Mouse (Mus musculus): ENCODE data around the gene Spg20.
A peak's percentile ranks its signal among the peaks of the same experiment; 100 is the strongest.

Spg20 gene

DNA sequence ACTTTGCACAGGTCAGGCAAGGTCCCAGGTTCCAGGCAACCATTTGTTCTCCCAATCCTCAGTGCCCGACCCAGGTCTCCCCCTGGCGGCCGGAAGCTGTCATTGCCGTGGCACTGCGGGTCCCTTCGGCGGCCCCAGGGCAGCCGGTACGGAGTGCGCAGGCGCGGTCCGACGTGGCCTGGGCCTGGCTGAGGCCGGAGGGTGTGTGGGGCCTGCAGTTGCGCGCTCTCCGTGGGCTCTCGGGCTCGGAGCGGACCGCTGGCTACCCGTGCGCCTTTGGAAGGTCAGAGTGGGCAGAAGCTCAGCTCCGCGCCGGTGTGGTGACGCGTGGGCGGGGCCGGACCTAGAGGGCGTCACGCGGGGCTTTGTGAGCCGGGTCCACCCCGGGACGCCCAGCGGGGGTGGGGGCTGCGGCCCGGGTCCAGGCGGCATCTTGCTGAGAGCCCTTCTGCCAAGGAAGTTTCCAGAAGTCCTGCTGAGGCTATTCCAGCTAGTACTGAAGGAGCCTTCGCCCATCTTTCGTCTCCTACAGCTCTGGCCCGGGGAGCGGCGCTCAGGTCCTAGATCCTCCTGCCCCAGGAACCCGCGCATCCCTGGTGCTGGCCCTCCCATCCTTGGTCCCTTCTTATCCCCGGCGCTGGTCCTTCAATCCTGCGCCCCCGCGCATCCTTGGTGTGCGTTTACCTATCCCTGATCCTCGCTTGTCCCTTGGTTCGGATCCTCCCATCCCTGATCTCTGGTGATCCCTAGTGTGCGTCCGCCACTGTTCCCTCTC is at the start of gene Spg20:
Gene Spg20, plus strand, starts transcription at position 174 of the 775 bp plus-strand sequence.
- DNase-seq (ENCODE audit: low read depth in 1 of 2, low spot score in 2 of 2) = peak; percentile 87 to 91

DNA sequence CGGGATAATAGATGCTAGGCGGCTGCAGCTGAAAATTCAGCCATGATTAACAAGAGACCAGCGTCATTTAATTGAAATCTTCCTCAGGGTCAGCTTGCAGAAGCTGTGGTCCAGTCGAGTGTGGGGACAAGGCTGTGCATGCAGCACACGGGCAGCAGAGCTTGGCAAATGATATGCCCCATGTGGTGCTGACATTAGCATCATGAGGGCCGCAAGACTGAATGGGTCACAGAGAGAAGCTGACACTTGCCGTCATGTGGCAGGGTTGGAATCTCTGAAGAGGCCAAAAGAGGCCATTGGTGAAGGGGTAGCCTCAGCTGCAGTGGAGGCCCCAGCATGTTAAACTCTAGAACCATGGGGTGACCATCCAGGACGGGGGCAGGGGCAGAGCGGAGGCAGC is 49.3 kb upstream of the Spg20 start:
- no peak for DNase-seq (ENCODE audit: low read depth in 1 of 2, low spot score in 2 of 2)

DNA sequence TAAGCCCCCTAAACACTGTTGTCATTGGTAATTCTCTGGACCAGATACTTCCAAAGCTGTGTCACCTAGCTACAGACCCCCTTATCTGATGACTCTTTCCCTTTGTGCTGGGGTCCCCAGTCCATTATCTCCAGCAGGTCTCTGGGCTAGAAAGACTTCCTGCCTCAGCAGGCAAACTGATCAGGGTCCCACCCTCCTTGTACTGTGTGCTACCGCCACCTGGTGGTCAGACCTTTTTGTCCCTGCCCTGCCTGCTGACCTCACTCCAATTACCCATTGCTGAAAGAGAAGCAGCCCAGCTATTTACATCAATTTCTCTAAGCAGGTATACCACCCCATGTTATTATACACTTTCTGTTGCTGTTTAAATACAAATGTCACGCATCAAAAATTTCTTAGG is 47.5 kb upstream of the Spg20 start:
- no peak for DNase-seq (ENCODE audit: low read depth in 1 of 2, low spot score in 2 of 2)

DNA sequence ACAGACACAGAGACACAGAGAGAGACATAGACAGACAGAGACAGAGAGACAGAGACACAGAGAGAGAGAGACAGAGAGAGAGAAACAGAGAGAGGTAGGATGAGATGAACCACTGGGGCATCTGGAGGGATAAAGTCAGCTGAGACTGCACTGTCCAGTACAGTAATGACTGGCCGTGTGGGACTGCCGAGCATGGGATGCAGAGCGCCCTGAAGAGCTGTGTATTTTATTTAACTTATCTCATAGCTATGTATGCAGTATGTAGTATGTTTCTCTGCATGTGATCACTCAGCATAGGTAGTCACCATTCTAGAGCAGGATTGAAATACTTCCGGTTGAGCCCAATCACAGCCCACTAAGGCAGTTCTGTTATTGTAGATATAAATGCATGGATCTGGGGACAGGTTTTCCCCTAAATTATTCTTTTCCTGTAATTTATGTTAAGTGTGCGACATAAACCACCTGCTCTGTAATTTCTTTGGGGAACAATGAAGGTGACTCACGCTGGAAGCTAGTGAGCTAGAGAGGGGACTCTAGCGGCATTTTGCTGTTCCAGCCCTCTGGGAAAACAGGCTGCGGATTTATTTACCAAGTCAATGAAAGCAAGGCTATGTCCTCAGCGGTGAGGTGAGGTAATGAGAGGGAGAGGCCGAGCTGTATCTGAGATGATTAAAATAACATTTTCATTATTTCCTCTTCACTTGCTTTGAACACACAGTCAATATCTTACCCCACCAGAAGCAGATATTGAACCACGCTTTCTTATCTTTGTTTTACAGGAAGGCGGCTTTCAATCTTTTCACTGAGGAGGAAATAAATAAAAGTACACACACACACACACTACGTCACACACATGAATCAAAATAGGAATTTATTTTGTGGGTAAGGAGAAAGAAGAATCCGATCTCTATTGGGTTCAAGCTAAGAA is 45.9 kb upstream of the Spg20 start:
- DNase-seq (ENCODE audit: low read depth in 1 of 2, low spot score in 2 of 2) = no peak

DNA sequence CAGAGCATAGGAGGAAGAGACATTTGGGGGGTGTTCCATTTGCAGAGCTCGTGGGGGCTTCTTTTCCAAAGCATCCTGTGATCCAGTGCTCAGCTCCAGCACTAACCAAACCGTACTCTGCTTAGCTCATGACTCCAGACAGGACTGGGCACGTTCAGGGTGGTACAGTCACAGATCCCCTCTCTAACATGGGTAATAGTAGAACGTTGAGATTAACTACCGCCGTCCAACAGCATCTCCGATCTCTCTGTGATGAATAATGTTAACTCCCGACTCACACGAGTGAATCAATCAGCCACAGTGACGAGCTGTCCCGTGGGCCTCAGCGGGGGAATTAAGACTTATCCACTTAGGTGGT is 45.3 kb upstream of the Spg20 start:
- DNase-seq (ENCODE audit: low read depth in 1 of 2, low spot score in 2 of 2) = no peak

DNA sequence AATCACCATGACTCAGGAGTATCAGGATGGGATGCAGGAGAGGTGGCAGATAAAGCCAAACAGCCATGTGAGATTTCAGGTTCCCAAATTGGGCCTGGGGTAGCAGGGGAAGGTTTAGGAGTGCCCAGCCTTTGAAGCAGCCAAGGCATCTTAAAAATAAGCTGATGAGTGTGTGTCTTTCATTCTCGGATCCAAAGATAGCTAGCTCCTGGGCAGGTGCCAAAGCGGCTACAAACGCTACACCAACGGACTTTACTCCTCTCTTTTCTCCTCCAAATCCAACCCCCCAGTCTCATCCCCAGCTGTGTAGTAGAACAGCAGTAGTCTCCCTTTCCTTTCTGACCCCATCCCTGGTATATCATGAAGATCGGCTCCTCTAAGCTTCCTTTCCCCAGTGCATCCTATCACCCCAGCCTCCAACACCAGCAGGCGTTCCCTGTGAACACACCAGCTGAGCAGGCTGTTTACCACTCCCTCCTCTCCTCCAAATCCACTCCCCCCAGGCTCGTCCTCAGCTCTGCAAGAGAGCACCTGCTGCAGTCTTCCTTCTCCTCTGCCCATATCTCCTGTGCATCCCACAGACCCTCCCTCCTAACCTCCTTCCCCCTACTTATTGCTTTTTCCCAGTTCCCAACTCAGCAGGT is 44.0 kb upstream of the Spg20 start:
- DNase-seq (ENCODE audit: low read depth in 1 of 2, low spot score in 2 of 2) = no peak

DNA sequence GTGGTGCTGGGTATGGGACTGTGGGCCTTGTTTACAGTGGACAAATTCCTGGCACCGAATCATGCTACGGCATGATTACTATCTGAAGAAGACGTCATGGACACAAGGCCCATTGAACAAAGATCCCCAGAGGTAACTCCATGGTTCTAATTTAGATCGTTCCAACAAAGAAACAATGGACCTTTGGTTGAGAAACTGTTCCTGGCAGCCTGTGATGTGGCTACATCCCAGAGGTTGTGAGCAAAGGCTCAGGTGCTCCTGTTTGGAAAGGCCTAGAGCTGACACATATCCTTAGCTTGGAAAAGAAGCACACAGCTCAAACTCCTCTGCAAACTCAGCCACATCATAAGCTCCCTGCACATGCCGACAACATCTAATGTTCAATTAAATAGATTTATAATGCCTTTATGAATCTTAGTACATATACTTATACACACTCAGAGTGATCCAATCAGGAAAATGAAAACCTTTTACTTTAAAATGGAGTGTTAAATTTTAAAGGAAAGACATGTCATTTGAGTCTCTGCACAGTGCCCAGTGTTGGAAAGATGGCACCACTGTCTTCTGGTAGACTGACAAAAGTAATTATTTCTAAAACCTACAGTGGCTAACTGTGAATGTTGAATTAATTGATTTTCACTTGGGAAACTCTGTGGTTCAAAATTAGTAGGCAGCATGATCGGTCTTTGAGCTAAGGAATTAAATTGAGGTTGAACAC is 37.2 kb upstream of the Spg20 start:
- DNase-seq (ENCODE audit: low read depth in 1 of 2, low spot score in 2 of 2) = no peak

DNA sequence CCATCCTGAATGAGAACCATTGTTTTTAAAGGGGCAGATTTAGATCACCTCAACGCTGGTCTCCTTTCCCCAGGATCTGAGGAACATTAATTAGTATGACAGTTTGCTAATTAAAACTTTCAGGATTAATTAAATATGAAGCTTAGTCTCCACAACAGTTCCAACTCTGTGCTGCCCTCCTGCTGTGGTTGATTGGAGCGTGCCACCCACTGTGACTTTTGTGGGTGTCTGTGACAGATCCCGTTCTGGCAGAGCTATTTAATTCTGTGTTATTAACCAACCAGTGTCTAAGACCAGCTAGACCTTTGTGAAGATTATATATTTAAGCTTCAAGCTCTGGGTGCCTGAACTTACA is 36.6 kb upstream of the Spg20 start:
- DNase-seq (ENCODE audit: low read depth in 1 of 2, low spot score in 2 of 2) = no peak

DNA sequence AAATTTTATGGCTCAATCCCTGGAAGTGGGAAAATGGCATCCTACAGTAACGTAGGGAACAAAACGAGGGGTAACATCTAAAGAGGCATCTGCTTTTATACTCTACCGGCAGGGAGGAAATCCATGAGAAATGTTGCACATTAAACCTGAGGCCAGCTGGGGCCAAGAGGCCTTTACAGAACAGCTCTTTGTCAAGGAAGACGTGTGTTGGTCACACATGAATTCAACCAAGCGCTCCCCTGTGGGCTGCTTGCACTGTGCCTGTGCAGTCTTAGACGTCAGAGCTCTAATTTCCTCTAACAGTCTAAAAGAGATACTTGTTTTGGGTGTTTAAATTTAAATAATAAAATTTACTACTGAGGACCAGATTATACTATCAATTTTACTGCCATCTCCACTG is 33.7 kb upstream of the Spg20 start:
- no peak for DNase-seq (ENCODE audit: low read depth in 1 of 2, low spot score in 2 of 2)

DNA sequence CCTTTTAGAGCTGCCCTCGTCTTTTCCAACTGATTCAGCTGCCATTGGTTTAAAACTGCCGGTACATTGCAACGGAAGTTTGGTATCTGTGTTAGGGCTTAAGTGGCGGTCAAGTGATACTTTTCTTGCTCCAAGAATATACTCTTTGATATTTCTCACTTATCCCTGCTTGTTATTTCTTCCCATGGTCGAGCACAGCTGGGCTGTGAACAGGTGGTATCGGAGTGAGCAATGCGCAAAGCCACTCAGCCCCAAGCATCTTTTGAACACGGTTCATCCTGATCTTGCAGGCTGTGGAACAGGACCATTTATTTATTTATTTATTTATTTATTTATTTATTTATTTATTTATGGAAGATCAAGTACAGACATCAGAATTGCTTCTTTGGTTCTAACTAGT is 32.3 kb upstream of the Spg20 start:
- DNase-seq (ENCODE audit: low read depth in 1 of 2, low spot score in 2 of 2) = no peak

DNA sequence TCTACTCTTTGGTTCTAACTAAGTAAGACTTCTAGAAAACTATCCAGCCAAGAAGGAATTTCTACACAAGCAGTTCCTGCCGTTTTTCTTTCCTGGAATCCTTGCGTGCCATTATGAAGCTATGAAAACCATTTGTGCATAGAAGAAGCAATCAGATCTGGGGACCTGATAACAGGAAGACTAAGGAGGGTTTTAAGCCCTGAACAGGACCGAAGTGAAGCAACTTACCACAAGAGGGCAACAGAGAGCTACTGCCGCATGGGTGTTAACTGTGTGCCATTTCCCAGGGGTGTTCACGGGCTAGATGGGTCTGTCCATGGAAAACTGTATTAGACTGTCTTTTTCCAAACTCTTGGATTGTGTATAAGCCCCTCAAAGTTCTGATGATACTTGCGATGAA is 31.9 kb upstream of the Spg20 start:
- peak; percentile 10 to 13 for DNase-seq (ENCODE audit: low read depth in 1 of 2, low spot score in 2 of 2)

DNA sequence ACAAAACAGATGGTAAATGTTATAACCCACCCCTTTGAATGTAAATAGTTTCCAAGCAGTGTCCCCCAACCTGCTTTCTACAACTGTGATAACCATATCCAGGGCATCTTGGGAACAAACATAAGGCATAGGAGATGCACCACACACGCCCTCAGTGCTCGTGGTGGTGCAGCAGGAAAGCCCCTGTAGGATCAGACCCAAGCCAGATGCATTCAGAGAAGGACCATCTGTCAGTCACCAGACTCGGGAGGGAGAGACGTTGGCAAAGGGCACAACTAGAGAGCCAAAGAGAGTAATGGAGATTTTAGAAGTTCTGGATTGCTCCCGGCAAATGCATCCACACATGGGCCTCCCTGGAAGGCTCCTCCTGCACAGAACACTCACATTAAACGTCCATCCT is 27.1 kb upstream of the Spg20 start:
- no peak for DNase-seq (ENCODE audit: low read depth in 1 of 2, low spot score in 2 of 2)

DNA sequence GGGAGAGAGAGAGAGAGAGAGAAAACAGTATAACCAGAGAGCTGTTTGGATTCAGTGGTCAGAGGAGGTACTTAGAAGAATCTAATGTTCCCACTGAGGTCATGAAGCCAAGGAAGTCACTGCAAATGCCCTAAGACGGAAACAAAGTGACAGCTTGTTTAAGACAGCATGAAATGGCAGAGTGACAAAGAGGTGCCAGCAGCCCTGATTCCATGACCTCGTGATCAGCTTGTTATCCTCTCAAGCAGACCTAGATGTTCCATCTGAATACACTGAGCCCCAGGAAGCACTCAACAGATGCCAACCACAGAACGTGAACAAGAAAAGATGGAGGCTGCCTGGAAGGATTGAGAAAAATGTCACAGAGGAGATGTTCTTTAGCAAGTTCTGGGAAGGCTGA is 26.2 kb upstream of the Spg20 start:
- DNase-seq (ENCODE audit: low read depth in 1 of 2, low spot score in 2 of 2) = no peak

DNA sequence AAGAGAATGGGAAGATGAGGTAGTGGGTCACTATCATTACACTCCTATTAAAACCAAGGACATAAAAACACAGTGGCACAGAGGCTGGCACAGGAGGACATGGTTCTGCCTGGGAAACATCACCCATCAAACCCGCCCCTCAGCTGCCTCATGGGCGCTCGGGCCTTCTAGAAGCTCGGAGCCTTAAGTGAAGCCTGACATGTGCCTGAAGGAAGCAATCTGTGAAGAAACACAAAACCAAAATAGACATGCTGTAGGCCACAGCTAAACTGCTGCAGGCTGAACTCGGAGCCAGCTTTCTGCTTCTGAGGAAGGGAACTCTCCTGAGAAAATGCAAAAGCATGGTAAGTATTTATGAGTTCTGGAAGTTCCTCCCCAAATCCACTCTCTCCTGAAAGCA is 25.0 kb upstream of the Spg20 start:
- DNase-seq (ENCODE audit: low read depth in 1 of 2, low spot score in 2 of 2) = no peak

DNA sequence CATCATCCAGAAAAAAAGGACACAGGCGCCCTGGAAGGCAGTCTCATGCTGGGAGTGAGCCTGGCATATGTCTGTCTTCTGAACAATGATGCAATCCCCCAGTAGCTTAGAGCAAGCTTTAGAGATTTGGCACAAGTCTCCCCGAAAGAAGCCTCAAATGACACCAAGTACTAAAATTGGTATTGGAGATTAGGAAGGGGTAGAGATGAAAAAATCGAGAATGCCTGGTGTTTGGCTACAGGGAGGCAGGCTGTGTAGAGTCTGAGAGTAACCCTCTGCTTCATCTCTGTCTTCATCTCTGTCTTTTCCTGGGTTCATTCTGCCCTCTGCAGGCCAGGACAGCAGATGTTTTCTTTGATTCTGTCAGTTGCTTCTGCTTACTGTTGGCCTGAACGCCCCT is 24.5 kb upstream of the Spg20 start:
- DNase-seq (ENCODE audit: low read depth in 1 of 2, low spot score in 2 of 2) = no peak

DNA sequence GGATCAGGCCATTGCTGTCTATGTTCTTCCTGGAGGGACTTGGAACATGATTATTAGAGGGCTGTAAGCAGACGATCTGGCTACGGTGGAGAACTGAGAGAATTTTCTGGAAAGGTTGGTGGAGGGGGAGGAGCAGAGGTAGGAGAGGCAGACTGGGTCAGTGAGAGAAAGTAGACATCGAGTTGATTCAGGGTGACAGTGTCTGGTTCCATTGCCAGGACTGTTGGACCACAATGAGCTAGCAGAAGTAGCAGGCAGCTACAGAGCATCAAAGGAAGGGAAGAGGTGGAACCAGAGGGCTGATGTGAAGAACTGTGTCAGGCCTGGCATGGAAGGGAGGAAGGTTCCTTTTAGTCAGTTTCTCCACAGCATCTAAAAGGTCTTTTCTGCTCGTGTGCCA is 23.5 kb upstream of the Spg20 start:
- no peak for DNase-seq (ENCODE audit: low read depth in 1 of 2, low spot score in 2 of 2)

DNA sequence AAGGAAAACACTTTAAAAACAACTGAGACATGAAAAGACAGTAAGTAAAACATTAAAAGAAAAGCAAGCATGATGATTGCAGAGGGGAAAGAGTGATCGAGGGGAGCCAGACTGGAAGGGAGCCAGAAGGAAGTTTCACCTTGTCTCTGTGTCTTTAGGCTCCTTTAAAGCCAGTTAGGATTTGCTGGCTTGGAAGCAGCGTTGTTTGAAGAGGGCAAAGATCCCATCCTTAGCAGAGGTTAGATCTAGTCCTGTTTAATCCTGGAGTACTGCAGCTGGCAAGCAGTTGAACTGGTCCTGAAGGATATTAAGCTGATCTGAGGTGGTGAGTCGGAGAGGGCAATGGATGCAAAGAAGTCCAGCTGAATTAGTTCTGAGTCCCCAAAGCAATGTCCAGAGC is 23.1 kb upstream of the Spg20 start:
- DNase-seq (ENCODE audit: low read depth in 1 of 2, low spot score in 2 of 2) = no peak

DNA sequence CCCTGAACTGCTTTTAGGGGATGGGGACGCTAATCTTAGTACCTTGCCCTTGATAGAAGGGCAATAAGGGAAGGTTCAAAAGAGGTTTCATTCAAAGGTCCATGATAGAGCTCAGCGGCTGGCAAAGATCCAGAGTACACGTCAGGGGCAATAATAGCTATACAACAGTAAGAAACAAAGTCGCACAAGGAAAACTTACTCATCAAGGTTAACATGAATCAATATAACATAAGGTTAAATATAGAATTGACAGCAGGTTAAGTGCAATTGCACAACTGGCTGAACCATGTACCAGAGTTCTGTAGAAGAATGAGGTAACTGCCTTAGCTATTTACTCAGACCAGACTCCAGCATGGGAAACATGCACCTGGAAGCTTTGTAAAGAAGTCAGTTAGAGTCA is 22.6 kb upstream of the Spg20 start:
- DNase-seq (ENCODE audit: low read depth in 1 of 2, low spot score in 2 of 2) = no peak

DNA sequence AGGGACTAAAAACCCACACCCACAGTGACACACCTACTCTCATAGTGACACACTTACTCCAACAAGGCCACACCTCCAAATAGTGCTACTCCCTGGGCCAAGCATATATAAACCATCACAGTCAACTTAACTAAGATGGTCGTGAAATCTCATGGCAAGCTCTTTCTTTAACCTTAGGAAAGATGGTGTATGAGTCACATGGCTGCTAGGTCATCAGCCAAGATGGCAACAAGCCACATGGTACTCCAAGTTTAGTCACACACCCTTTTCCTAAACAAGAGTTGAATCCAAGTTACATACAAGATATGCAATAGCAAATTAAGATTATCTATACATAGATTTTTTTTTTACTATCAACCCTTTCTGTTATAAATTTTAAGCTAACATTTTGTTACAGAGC is 18.7 kb upstream of the Spg20 start:
- no peak for DNase-seq (ENCODE audit: low read depth in 1 of 2, low spot score in 2 of 2)

DNA sequence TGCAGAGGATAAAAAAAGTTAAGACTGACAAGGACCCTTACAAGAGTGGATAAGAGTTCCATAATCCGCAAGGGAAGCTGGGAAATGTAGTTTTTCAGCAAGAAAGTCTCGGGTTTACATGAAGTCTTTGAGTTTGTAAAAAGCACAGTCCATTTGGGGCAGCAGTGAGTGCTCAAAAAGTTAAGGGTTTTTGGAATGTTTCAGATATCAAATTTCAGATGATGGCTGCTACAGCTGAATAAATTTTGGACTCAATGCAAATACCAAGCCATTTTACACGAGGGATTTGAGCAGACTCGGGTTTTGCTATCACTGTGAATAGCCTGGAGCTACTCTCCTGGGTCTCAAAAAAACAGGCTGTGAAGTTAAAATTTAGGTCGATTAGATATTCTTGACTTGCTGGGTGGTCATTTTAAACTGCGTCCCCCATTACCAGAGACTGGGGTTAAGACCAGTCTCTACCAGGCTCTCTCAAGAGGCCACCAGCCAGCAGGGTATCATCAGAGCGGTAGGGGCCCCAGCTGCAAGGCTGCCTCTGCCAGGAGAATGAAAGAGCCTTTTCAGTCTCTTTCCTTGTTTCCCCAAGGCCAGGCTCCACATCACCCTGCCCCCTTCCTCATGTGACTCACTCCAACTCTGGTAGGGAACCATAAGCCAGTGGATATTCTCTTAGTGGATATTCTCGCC is 15.8 kb upstream of the Spg20 start:
- no peak for DNase-seq (ENCODE audit: low read depth in 1 of 2, low spot score in 2 of 2)

DNA sequence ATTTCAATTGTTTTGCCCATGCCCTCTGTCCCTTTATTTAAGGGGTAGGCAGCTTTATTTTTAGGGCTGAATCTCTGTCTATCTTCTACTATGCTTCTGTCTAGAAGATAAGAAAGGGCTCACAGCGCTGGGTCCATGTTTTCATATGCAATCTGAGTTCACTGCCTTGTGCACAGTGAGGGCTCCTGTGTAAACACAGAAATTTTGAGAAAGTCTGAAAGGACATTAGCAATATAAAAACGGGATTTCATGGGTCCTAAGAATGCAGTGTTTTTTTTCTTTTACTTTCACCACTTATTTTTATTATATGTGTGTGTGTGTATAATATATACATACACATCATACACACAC is 15.3 kb upstream of the Spg20 start:
- no peak for DNase-seq (ENCODE audit: low read depth in 1 of 2, low spot score in 2 of 2)
